Mouse (Mus musculus): ENCODE data around the gene Zcchc2. TPM values are rescaled to one million over a fixed set of nuclear protein-coding genes. Genes with fewer than 3 reads are reported as not detected.

The Zcchc2 gene
- polyA plus RNA-seq, 1 experiment from 2014 or later = 1.7 TPM

GRCm38 (mm10) chr1:106067306-106067705, 77.1 kb downstream of the Zcchc2 start:
- H3K9me3 ChIP-seq (replicated peaks) = no peaks in the 10 kb centered on the region
- no peak for ATAC-seq

DNA sequence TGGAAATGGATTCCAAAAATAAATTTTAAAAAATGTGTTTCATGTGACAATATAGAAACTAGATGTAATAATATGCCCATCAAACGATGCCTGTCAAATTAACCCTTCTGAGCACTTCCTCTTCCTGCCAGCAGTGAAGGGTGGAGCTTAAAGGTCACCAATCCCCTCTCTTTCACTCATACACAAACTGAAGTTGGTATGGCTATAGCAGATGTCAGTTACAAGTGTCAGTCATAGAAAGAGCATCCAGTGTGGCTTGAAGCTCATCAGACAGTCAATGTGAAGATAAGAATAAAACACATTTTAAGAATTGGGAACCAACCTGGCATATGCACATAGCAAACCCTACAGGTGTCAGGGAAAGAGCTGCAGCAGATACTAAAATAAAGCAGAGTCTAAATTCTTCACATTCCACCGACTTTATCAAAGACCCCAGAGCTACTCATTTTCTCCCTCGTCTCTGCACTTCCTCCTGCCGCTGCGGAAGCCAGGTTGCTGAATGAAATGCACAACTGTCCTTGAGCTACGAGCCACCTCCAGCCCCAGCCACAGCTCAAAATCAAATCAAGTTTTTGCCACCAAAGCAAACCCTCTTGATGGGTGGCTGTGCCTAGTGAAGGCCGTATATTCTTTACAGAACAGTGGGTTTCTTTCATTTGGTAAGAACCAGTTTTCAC, 79.8 kb downstream of the Zcchc2 start:
- no peak overlapping the region for H3K9ac ChIP-seq
- no peak overlapping the region for H3K27ac ChIP-seq
- 78% methylated on average over 7 of the region's 7 CpGs for WGBS
- no peak overlapping the region for H3K4me2 ChIP-seq
- H3K4me3 ChIP-seq = no peak overlapping the region
- no peak for ATAC-seq
- H3K4me1 ChIP-seq = peaks cover 13% of the 10 kb centered on the region
- H3K27me3 ChIP-seq = no peaks in the 10 kb centered on the region
- no peaks in the 10 kb centered on the region for H3K9me3 ChIP-seq (replicated peaks)
- no peaks in the 10 kb centered on the region for H3K36me3 ChIP-seq (ENCODE audit: poor library complexity, severe bottlenecking)

More at GRCm38 (mm10) chr1:106067306-106067705, 77.1 kb downstream of the Zcchc2 start:
- Histone ChIP-seq H3K27ac (no peak overlapping the region), H3K4me2 (no peak overlapping the region), H3K4me3 (no peak overlapping the region), H3K27me3 (no peaks in the 10 kb centered on the region), H3K4me1 (peaks cover 19% of the 10 kb centered on the region), H3K9ac (no peak overlapping the region), H3K36me3 (ENCODE audit: poor library complexity, severe bottlenecking) (no peaks in the 10 kb centered on the region)
- 86% methylated on average over 6 of the region's 6 CpGs for WGBS

DNA sequence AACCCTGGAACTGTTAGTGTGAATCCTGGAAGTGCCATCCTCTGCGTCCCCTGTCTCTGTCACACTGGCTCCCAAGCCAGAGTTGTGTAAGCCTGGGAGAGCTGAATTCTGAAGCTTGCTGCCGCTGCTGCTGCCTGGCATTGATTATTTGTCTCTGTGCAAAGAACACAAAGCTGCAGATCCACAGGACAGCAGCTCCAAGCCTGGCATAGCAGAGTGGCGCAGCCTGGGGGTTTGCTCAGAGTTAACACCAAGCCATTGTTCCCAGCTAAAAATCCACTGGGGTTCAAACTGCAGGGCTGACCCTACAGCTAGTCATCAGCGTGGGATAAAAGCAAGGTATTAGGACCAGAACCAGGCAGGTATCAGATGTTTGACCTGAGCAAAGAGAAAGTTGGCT, 80.6 kb downstream of the Zcchc2 start:
- Histone ChIP-seq H3K27me3 (no peaks in the 10 kb centered on the region), H3K9ac (no peak overlapping the region), H3K4me2 (no peak overlapping the region), H3K4me3 (no peak overlapping the region), H3K4me1 (peaks cover 9% of the 10 kb centered on the region), H3K36me3 (ENCODE audit: poor library complexity, severe bottlenecking) (no peaks in the 10 kb centered on the region), H3K9me3 (replicated peaks) (no peaks in the 10 kb centered on the region), H3K27ac (no peak overlapping the region)
- ATAC-seq = no peak
- WGBS = 57% methylated on average over 4 of the region's 4 CpGs

DNA sequence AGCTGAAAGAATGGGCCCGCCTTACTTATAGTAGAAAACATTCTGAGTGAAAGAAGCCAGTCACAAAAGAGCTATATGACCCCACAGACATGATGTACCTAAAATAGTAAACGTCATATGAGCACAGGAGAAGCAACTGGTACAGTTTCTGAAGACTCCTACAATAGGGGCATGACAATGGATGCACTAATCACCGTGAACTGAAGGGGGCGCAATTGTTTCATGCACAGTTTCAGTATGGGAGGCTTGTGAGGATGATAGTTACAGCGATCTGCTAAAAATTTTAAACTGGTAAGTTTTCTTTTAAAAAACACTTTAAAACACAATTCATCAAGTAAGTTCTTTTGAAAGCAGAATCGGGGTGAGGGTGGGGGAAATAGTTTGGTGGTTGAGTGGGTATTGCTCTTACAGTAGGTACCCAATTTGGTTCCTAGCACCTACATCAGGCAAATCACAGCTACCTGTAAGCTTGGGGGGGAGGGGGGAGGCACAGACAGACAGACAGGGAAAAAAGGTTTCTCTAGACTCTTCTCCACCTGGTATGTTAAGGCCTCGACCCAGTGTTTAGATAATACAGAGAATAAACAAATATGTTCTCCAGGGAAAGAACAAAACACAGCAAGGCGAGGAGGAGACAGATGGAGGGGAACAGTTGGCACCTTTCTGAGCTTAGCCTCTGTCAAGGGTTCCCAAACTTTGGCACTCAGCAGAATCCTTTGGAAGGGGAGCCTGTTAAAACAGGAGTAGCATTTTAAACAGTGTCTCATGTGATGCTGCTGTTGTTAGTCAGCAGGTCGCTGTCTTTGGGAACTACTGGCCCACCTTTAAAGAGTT, 81.2 kb downstream of the Zcchc2 start:
- peak overlapping the region; percentile 57 for H3K27ac ChIP-seq
- H3K4me2 ChIP-seq = peak overlapping the region; percentile 53
- H3K9me3 ChIP-seq (replicated peaks) = no peaks in the 10 kb centered on the region
- peaks cover 9% of the 10 kb centered on the region for H3K4me1 ChIP-seq
- H3K36me3 ChIP-seq (ENCODE audit: poor library complexity, severe bottlenecking) = no peaks in the 10 kb centered on the region
- WGBS = 10% methylated on average over 9 of the region's 9 CpGs
- peak overlapping the region; percentile 18 for H3K4me3 ChIP-seq
- peak; percentile 84 for ATAC-seq
- no peaks in the 10 kb centered on the region for H3K27me3 ChIP-seq
- no peak overlapping the region for H3K9ac ChIP-seq

DNA sequence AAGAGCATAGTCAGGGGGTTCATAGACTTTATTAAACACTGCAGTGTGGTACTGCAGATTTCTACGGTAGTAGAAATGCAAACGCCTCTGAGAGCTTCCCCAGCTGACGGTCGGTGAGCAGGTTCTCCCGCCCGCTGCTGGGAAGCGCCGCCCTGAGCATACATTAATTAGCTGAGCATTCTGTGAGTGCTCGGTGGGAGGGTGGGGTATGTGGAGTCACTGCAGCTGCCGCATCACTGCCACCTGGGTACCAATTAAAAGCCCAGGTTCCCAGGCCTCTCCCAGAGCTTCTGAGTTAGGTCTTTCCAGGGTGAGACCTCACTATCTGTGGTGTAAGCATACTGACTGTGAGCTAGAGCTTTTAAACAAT, 81.8 kb downstream of the Zcchc2 start:
- under 1% methylated on average over 10 of the region's 10 CpGs for WGBS
- peak; percentile 91 for ATAC-seq
- H3K9ac ChIP-seq = no peak overlapping the region

DNA sequence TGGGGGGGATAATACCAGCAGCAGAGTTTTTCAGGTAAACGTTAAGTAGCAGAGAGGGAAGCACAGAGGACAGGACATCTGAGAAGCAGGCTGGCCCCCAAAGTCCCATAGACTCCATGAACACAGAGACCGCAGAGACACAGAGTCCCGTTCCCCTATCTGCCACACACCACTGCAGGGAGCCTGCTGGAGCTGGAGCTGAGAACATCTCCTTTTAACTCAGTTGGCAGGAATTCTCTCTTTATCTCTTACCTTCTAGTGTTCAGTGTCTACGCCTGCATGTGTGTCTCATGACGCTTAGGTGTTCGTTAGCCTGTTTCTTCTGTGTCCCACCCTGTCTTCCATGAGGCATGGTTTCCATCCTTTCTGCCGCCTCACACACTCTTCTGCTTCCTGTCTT, 83.0 kb downstream of the Zcchc2 start:
- Histone ChIP-seq H3K4me3 (no peak overlapping the region), H3K27me3 (no peaks in the 10 kb centered on the region), H3K9me3 (replicated peaks) (no peaks in the 10 kb centered on the region), H3K27ac (no peak overlapping the region), H3K9ac (no peak overlapping the region), H3K36me3 (ENCODE audit: poor library complexity, severe bottlenecking) (no peaks in the 10 kb centered on the region), H3K4me1 (peaks cover 9% of the 10 kb centered on the region), H3K4me2 (no peak overlapping the region)
- ATAC-seq = no peak
- 71% methylated on average over 7 of the region's 7 CpGs for WGBS

More for the DNA sequence above, 81.8 kb downstream of the Zcchc2 start:
- no peaks in the 10 kb centered on the region for H3K36me3 ChIP-seq (ENCODE audit: poor library complexity, severe bottlenecking)
- peaks cover 9% of the 10 kb centered on the region for H3K4me1 ChIP-seq
- H3K27ac ChIP-seq = peak overlapping the region; percentile 57
- peak overlapping the region; percentile 18 for H3K4me3 ChIP-seq
- H3K27me3 ChIP-seq = no peaks in the 10 kb centered on the region
- peak overlapping the region; percentile 53 for H3K4me2 ChIP-seq
- no peaks in the 10 kb centered on the region for H3K9me3 ChIP-seq (replicated peaks)

DNA sequence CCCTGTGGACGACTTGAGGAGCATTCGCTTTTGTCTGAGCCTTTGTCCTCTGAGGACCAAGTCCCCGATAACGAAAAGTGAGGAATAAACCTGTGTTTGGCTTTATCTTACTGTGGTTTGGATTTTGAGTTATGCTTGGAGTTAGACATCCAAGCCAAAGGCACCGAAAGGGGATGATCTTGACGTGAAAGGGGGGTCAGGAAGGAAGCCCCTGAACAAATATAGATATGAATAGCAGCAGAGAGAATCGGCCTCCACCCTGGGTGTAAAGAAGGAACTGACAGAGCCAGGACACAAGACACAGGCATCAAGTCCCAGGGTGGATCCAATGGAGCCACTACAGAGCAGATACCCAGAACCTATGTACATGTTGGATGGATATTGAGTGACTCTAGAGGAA, 83.9 kb downstream of the Zcchc2 start:
- Histone ChIP-seq H3K4me2 (no peak overlapping the region), H3K27me3 (no peaks in the 10 kb centered on the region), H3K36me3 (ENCODE audit: poor library complexity, severe bottlenecking) (no peaks in the 10 kb centered on the region), H3K4me3 (no peak overlapping the region), H3K9me3 (replicated peaks) (no peaks in the 10 kb centered on the region), H3K4me1 (peaks cover 9% of the 10 kb centered on the region), H3K27ac (no peak overlapping the region), H3K9ac (no peak overlapping the region)
- ATAC-seq = no peak
- 74% methylated on average over 7 of the region's 7 CpGs for WGBS

DNA sequence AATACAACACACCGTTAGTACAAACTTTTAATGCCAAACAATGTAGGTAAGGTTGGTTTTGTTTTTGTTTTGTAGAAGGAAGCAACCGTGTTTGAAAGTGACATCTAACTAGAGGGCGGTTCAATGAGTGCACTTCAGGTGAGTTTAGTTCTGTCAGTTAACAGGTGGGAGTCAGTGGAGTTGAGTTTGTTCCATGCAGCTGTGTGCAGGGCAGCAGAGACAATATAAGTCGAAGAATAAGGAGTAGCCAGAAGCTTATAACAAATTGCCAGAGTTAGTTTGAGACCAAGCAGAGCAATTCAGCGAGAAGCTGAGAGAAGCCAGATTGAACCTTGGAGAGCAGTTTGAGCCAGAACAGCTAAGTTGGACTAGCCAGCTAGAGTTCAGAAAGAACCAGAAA, 84.5 kb downstream of the Zcchc2 start:
- 92% methylated on average over 5 of the region's 5 CpGs for WGBS
- Histone ChIP-seq H3K4me1 (peaks cover 9% of the 10 kb centered on the region), H3K4me3 (no peak overlapping the region), H3K36me3 (ENCODE audit: poor library complexity, severe bottlenecking) (no peaks in the 10 kb centered on the region), H3K9ac (no peak overlapping the region), H3K4me2 (no peak overlapping the region), H3K27me3 (no peaks in the 10 kb centered on the region), H3K27ac (no peak overlapping the region), H3K9me3 (replicated peaks) (no peaks in the 10 kb centered on the region)
- ATAC-seq = no peak

GRCm38 (mm10) chr1:106076641-106077040, 86.4 kb downstream of the Zcchc2 start:
- Histone ChIP-seq H3K27ac (no peak overlapping the region), H3K27me3 (no peaks in the 10 kb centered on the region), H3K9me3 (replicated peaks) (no peaks in the 10 kb centered on the region), H3K4me1 (peaks cover 7% of the 10 kb centered on the region), H3K9ac (no peak overlapping the region), H3K4me2 (no peak overlapping the region), H3K36me3 (ENCODE audit: poor library complexity, severe bottlenecking) (no peaks in the 10 kb centered on the region), H3K4me3 (no peak overlapping the region)
- WGBS = 84% methylated on average over 3 of the region's 3 CpGs
- ATAC-seq = no peak

DNA sequence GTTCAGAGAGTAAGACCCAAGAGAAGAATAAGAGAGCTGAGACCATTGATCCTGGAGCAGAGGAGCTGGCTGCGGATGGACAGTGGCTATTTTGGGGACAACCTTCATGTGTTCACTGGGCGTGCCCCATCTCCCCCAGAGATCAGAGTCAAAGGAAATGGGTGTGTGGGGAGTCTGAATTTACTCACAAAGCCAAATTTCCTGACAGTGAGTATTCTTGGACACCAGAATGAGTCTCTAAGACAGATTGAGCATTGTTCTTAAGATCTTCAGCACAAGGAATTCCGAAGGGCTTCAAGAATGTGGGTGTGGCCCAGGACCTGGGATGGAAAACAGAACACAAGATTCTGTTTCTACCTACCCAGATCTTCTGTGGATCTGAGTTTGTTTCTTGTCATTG, 87.0 kb downstream of the Zcchc2 start:
- 88% methylated on average over 3 of the region's 3 CpGs for WGBS
- no peak for ATAC-seq
- H3K4me3 ChIP-seq = no peak overlapping the region
- H3K4me2 ChIP-seq = no peak overlapping the region
- H3K27me3 ChIP-seq = no peaks in the 10 kb centered on the region
- H3K36me3 ChIP-seq (ENCODE audit: poor library complexity, severe bottlenecking) = no peaks in the 10 kb centered on the region
- no peak overlapping the region for H3K9ac ChIP-seq
- peaks cover 2% of the 10 kb centered on the region for H3K4me1 ChIP-seq
- no peaks in the 10 kb centered on the region for H3K9me3 ChIP-seq (replicated peaks)
- no peak overlapping the region for H3K27ac ChIP-seq

All from forebrain, embryonic 13.5 days (tissue).